Mouse (Mus musculus) midbrain, postnatal 0 days (tissue): ENCODE measurements around the gene Sestd1. TPM values are rescaled to one million over a fixed set of nuclear protein-coding genes. Genes with fewer than 3 reads are reported as not detected.
A peak's percentile ranks its signal among the peaks of the same experiment; 100 is the strongest.

ENCODE experiments used
- ATAC-seq: fragments of 200-750 bp; cut with Nextera tagmentation; 2 replicates; pipeline ENCODE4 v1.8.0; 2017; ENCODE audit warnings: moderate number of reproducible peaks, mild to moderate bottlenecking, moderate TSS enrichment, moderate library complexity; ENCODE audit not compliant: low FRiP score
- DNase-seq: peaks from one replicate; pipeline ENCODE4 v3.0.0-alpha.2; 2015; ENCODE audit warnings: low spot score
- H3K27ac ChIP-seq: fragments of 300-500 bp; sonication (generic); 2 replicates; pipeline ENCODE4 v1.5.1; 2014; ENCODE audit warnings: low read depth, mild to moderate bottlenecking, low read length, mixed read lengths
- H3K27me3 ChIP-seq: fragments of 300-500 bp; sonication (generic); 2 replicates; pipeline ENCODE4 v1.6.1; 2014; ENCODE audit warnings: low read length, control low read depth, mixed read lengths; ENCODE audit not compliant: insufficient read depth
- H3K36me3 ChIP-seq: fragments of 300-500 bp; sonication (generic); 2 replicates; pipeline ENCODE4 v1.6.1; 2014; ENCODE audit warnings: low read length, control low read depth, mixed read lengths; ENCODE audit not compliant: insufficient read depth
- H3K4me1 ChIP-seq: fragments of 300-500 bp; sonication (generic); 2 replicates; pipeline ENCODE4 v1.6.1; 2014; ENCODE audit warnings: mild to moderate bottlenecking, control low read depth, antibody characterized with exemption, low read length, mixed read lengths; ENCODE audit not compliant: insufficient read depth
- H3K4me2 ChIP-seq: fragments of 300-500 bp; sonication (generic); 2 replicates; pipeline ENCODE4 v1.6.1; 2014; ENCODE audit warnings: low read depth, mild to moderate bottlenecking, low read length, mixed read lengths; ENCODE audit not compliant: poor library complexity, severe bottlenecking
- H3K4me3 ChIP-seq: fragments of 300-500 bp; sonication (generic); 2 replicates; pipeline ENCODE4 v1.5.1; 2014; ENCODE audit warnings: low read depth, mild to moderate bottlenecking, low read length, moderate library complexity
- H3K9ac ChIP-seq: fragments of 300-500 bp; sonication (generic); replicated peaks from 2 replicates; pipeline ENCODE4 v1.6.1; 2014; ENCODE audit warnings: mild to moderate bottlenecking, low read length, moderate library complexity, mixed read lengths; ENCODE audit not compliant: poor library complexity, severe bottlenecking
- H3K9me3 ChIP-seq: fragments of 300-500 bp; sonication (generic); 2 replicates; pipeline ENCODE4 v1.6.1; 2016; ENCODE audit warnings: low read length, control low read depth
- CTCF ChIP-seq: IDR thresholded peaks from 2 replicates; pipeline ENCODE4 v1.5.1; 2016; ENCODE audit warnings: antibody characterized with exemption, mild to moderate bottlenecking
- WGBS: fragments of 180-500 bp; shearing (Covaris S2); extraction: QIAGEN DNeasy Blood & Tissue Kit; methylation state at CpG from one replicate; pipeline ENCODE4 v1.1.7; 2014; 5-methylcytosine and 5-hydroxymethylcytosine counted together
- polyA plus RNA-seq: library from polyadenylated mRNA; unstranded; fragments of >200 nt; fragmentation: Nextera tagmentation; extraction: Ambion mirVana; gene quantifications from 2 replicates; pipeline ENCODE4 v1.2.1, GENCODE M21; 2015
- total RNA-seq: library from RNA; depleted of rRNA; stranded (reverse); fragments of >200 nt; gene quantifications from 2 replicates; pipeline ENCODE4 v1.2.3, GENCODE M21; 2014

The Sestd1 gene
- total and polyA plus RNA-seq, 2 experiments from 2014 or later, result 23.7 to 52.6 TPM

GRCm38 (mm10) chr2:77253227-77253626 lies 27.2 kb downstream of the Sestd1 start:
- no peak for DNase-seq
- Histone ChIP-seq H3K4me2 (no peak overlapping the region), H3K36me3 (no peaks in the 10 kb centered on the region), H3K27me3 (no peaks in the 10 kb centered on the region), H3K9ac (no peak overlapping the region), H3K9me3 (no peaks in the 10 kb centered on the region), H3K27ac (no peak overlapping the region), H3K4me1 (no peaks in the 10 kb centered on the region), H3K4me3 (no peak overlapping the region)
- TF ChIP-seq CTCF, result no peak
- no peak for ATAC-seq
- 85% methylated on average over 6 of the region's 6 CpGs for WGBS

- Histone ChIP-seq H3K9me3 (no peaks in the 10 kb centered on the region), H3K27me3 (no peaks in the 10 kb centered on the region), H3K9ac (no peak overlapping the region), H3K36me3 (no peaks in the 10 kb centered on the region), H3K4me2 (no peak overlapping the region), H3K4me1 (no peaks in the 10 kb centered on the region), H3K4me3 (no peak overlapping the region), H3K27ac (no peak overlapping the region)
- DNase-seq (no peak), ATAC-seq (no peak)
- no peak for TF ChIP-seq CTCF
- WGBS, result 98% methylated on average over 6 of the region's 6 CpGs
These were observed 28.7 kb downstream of the Sestd1 start for GRCm38 (mm10) chr2:77251736-77252135.

GRCm38 (mm10) chr2:77249771-77250681 lies 30.4 kb downstream of the Sestd1 start:
- TF ChIP-seq CTCF, result peak; percentile 81
- no peak overlapping the region for H3K9ac ChIP-seq
- no peak overlapping the region for H3K4me2 ChIP-seq
- no peaks in the 10 kb centered on the region for H3K4me1 ChIP-seq
- H3K9me3 ChIP-seq, result no peaks in the 10 kb centered on the region
- DNase-seq (peak; percentile 76), ATAC-seq (no peak)
- H3K27ac ChIP-seq, result no peak overlapping the region
- H3K36me3 ChIP-seq, result no peaks in the 10 kb centered on the region
- H3K27me3 ChIP-seq, result no peaks in the 10 kb centered on the region
- 35% methylated on average over 8 of the region's 8 CpGs for WGBS
- H3K4me3 ChIP-seq, result no peak overlapping the region

GRCm38 (mm10) chr2:77248416-77248815 lies 32.0 kb downstream of the Sestd1 start:
- no peak for TF ChIP-seq CTCF
- H3K36me3 ChIP-seq, result no peaks in the 10 kb centered on the region
- H3K9ac ChIP-seq, result no peak overlapping the region
- no peak for ATAC-seq
- no peaks in the 10 kb centered on the region for H3K9me3 ChIP-seq
- H3K4me1 ChIP-seq, result no peaks in the 10 kb centered on the region
- no peak overlapping the region for H3K4me3 ChIP-seq
- WGBS, result 97% methylated on average over 1 of the region's 1 CpGs
- H3K4me2 ChIP-seq, result no peak overlapping the region
- no peaks in the 10 kb centered on the region for H3K27me3 ChIP-seq
- no peak for DNase-seq
- no peak overlapping the region for H3K27ac ChIP-seq

GRCm38 (mm10) chr2:77247200-77247830 lies 33.1 kb downstream of the Sestd1 start:
- 93% methylated on average over 10 of the region's 10 CpGs for WGBS

GRCm38 (mm10) chr2:77245806-77246205 lies 34.6 kb downstream of the Sestd1 start:
- H3K9ac ChIP-seq, result no peak overlapping the region
- no peaks in the 10 kb centered on the region for H3K9me3 ChIP-seq
- no peaks in the 10 kb centered on the region for H3K4me1 ChIP-seq
- no peak overlapping the region for H3K4me3 ChIP-seq
- 0 out of 2 replicates have a peak, but pooled peaks cover 5% of the 10 kb centered on the region for H3K36me3 ChIP-seq
- ATAC-seq, result no peak
- DNase-seq, result no peak
- no peak overlapping the region for H3K4me2 ChIP-seq
- no peak for TF ChIP-seq CTCF
- no peaks in the 10 kb centered on the region for H3K27me3 ChIP-seq
- WGBS, result 78% methylated on average over 3 of the region's 3 CpGs
- H3K27ac ChIP-seq, result 0 out of 2 replicates have a peak overlapping the region, but pooled peaks have one; percentile 38

More at GRCm38 (mm10) chr2:77247200-77247830, 33.1 kb downstream of the Sestd1 start:
- ATAC-seq, result no peak
- Histone ChIP-seq H3K9me3 (no peaks in the 10 kb centered on the region), H3K4me3 (no peak overlapping the region), H3K4me1 (no peaks in the 10 kb centered on the region), H3K27me3 (no peaks in the 10 kb centered on the region), H3K36me3 (no peaks in the 10 kb centered on the region), H3K4me2 (no peak overlapping the region), H3K9ac (no peak overlapping the region), H3K27ac (no peak overlapping the region)
- DNase-seq, result no peak
- no peak for TF ChIP-seq CTCF
